8 mouse cellular contexts compared by ENCODE assay signal in the genomic region with DNA sequence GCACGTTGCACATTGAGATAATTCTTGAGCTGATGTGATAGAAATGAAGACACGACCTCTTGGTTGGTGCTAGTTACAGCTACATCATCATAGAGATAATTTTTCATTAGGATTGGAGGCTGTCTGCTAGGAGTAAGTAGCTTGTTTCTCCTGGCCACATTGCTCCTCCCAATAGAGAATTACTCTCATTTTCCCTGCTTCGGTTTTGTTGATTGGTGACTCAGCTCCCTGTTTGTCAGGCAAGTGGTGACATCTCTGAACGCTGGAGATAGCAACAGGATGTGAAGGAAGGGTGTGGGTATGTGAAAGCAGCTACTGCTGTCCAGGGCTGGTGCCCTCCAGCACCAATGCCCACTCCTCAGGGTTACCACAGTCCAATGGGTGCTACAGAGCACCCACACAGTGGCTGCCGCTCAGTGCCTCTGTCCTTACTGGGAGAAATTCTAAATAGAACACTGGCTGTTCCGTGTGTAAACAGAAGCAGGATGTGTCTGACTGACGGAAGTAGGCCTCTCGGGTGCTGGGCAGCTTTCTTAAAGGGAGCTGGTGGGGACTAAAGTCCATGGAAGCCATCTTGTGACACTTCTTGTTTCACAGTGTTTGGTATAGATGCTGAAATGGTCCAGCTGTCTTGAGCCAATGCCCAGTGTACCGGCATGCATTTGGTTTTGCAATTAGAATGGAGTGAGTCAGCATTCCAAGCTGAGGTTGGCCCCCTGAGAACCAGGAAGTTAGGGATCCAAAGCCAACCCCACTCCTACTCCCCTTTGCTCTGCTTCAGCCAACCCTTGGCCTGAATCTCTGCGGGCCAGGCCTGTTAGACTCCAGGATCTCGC. TPM values are rescaled to one million over a fixed set of nuclear protein-coding genes. Genes with fewer than 3 reads are reported as not detected.
A peak's percentile ranks its signal among the peaks of the same experiment; 100 is the strongest.
DNase-seq lines count a peak whose midpoint lies in the region; ATAC-seq and TF ChIP-seq lines count a peak whose summit lies in the region.

No protein-coding gene starts in this region.

- H3K4me1 ChIP-seq in embryonic facial prominence, embryonic 14.5 days (ENCODE audit: control insufficient read depth, insufficient read depth, low read length): peaks cover 29% of the 10 kb centered on the region
- H3K4me1 ChIP-seq in kidney, adult 2 months (ENCODE audit: control insufficient read depth, insufficient read depth, low read length): peaks cover 28% of the 10 kb centered on the region
- peaks cover 74% of the 10 kb centered on the region for H3K4me1 ChIP-seq in liver, embryonic 12.5 days

- H3K27ac ChIP-seq in embryonic facial prominence, embryonic 14.5 days (replicated peaks; ENCODE audit: low read depth, low read length): peak overlapping the region; percentile 89
- H3K27ac ChIP-seq in kidney, adult 2 months (ENCODE audit: insufficient read depth, low read depth, low read length): peak overlapping the region; percentile 77
- peak overlapping the region; percentile 100 for H3K27ac ChIP-seq in liver, embryonic 12.5 days

- no peaks in the 10 kb centered on the region for H3K9me3 ChIP-seq in embryonic facial prominence, embryonic 14.5 days (ENCODE audit: control insufficient read depth, low read length)
- no peaks in the 10 kb centered on the region for H3K9me3 ChIP-seq in liver, embryonic 12.5 days (replicated peaks)

- H3K27me3 ChIP-seq in embryonic facial prominence, embryonic 14.5 days (replicated peaks; ENCODE audit: control insufficient read depth, insufficient read depth, low read length): no peaks in the 10 kb centered on the region
- H3K27me3 ChIP-seq in kidney, adult 2 months (replicated peaks; ENCODE audit: control insufficient read depth, insufficient read depth, low read length): no peaks in the 10 kb centered on the region
- no peaks in the 10 kb centered on the region for H3K27me3 ChIP-seq in liver, embryonic 12.5 days (replicated peaks)

- peak; percentile 14; the same call in 1 of the 2 replicates for ATAC-seq in embryonic facial prominence, embryonic 14.5 days (ENCODE audit: low read depth)
- peak; percentile 81 for ATAC-seq in liver, embryonic 12.5 days
- ATAC-seq in monocyte, adult 5-6 weeks (replicated peaks; ENCODE audit: insufficient number of reproducible peaks, low FRiP score, low TSS enrichment, poor library complexity, severe bottlenecking): peak; percentile 87

- peak overlapping the region; percentile 6; the same call in 1 of the 2 replicates for H3K4me3 ChIP-seq in embryonic facial prominence, embryonic 14.5 days (ENCODE audit: low read depth, low read length)
- no peak overlapping the region for H3K4me3 ChIP-seq in kidney, adult 2 months (ENCODE audit: insufficient read depth, low read depth, low read length)
- H3K4me3 ChIP-seq in liver, embryonic 12.5 days: peak overlapping the region; percentile 49

- H3K4me2 ChIP-seq in embryonic facial prominence, embryonic 14.5 days (ENCODE audit: low read depth, low read length): peak overlapping the region; percentile 35
- H3K4me2 ChIP-seq in liver, embryonic 12.5 days: peak overlapping the region; percentile 89

- H3K36me3 ChIP-seq in embryonic facial prominence, embryonic 14.5 days (ENCODE audit: control insufficient read depth, insufficient read depth, low read length): no peaks in the 10 kb centered on the region; the same call in 1 of the 2 replicates
- no peaks in the 10 kb centered on the region for H3K36me3 ChIP-seq in kidney, adult 2 months (ENCODE audit: control insufficient read depth, insufficient read depth, low read length)
- peaks cover 50% of the 10 kb centered on the region for H3K36me3 ChIP-seq in liver, embryonic 12.5 days

- peak; percentile 55 to 88 for DNase-seq in urinary bladder, adult 18-20 months (ENCODE audit: low spot score in 2 of 2)
- no peak for DNase-seq in urinary bladder, postnatal 10 days (ENCODE audit: low spot score)
- peak; percentile 62 for DNase-seq in embryonic facial prominence, embryonic 14.5 days (ENCODE audit: low spot score)
- peak; percentile 89 for DNase-seq in heart, adult 9 months (ENCODE audit: low spot score in 2 of 2)
- DNase-seq in kidney, adult 2 months: peak; percentile 78
- peak; percentile 36 to 65 for DNase-seq in thymus, adult 18-20 months

- 51% methylated on average over 11 of the region's 11 CpGs for WGBS in embryonic facial prominence, embryonic 14.5 days
- WGBS in kidney, adult 2 months: 32% methylated on average over 11 of the region's 11 CpGs
- 11% methylated on average over 11 of the region's 11 CpGs for WGBS in liver, embryonic 12.5 days (ENCODE audit: insufficient replicate concordance)

- TF ChIP-seq CTCF in kidney, adult 2 months (conservative IDR thresholded peaks at IDR 0.05; ENCODE audit: insufficient read depth, insufficient read length, low read depth, low read length): no peak

- TF ChIP-seq POLR2A in kidney, adult 2 months (IDR thresholded peaks at IDR 0.05; ENCODE audit: low read depth, low read length): no peak

- peak overlapping the region; percentile 50; the same call in 1 of the 2 replicates for H3K9ac ChIP-seq in embryonic facial prominence, embryonic 14.5 days (ENCODE audit: low read depth, low read length)
- H3K9ac ChIP-seq in liver, embryonic 12.5 days: peak overlapping the region; percentile 75

RNA-seq across cellular contexts. Expression of a gene that starts 5.0 kb away (rescaled TPM):
- 12.1 and 13.3 TPM in 2 replicates for polyA plus RNA-seq in embryonic facial prominence, embryonic 14.5 days (2014; fragmentation: Nextera tagmentation; extraction: Ambion mirVana)
- polyA plus RNA-seq in kidney, adult 2 months (2012; rRNA removed): 23.9 and 25.9 TPM in 2 replicates
- polyA plus RNA-seq in liver, embryonic 12.5 days (2016; fragmentation: Nextera tagmentation; extraction: Ambion mirVana): 14.5 and 17.6 TPM in 2 replicates
- 20.4 to 63.1 TPM (median 27.4 TPM) in 3 replicates for total RNA-seq in monocyte, adult 5-6 weeks (2017)

RNA-seq across cellular contexts. Expression of a gene that starts 18.1 kb away (rescaled TPM):
- polyA plus RNA-seq in embryonic facial prominence, embryonic 14.5 days (2014; fragmentation: Nextera tagmentation; extraction: Ambion mirVana): 232 and 287 TPM in 2 replicates
- 23.0 and 29.2 TPM in 2 replicates for polyA plus RNA-seq in kidney, adult 2 months (2012; rRNA removed)
- polyA plus RNA-seq in liver, embryonic 12.5 days (2016; fragmentation: Nextera tagmentation; extraction: Ambion mirVana): 182 and 187 TPM in 2 replicates
- total RNA-seq in monocyte, adult 5-6 weeks (2017): 108 to 150 TPM (median 134 TPM) in 3 replicates

RNA-seq across cellular contexts. Expression of a gene that starts 46.8 kb away (rescaled TPM):
- polyA plus RNA-seq in embryonic facial prominence, embryonic 14.5 days (2014; fragmentation: Nextera tagmentation; extraction: Ambion mirVana): 49.5 and 54.5 TPM in 2 replicates
- 112 and 125 TPM in 2 replicates for polyA plus RNA-seq in kidney, adult 2 months (2012; rRNA removed)
- 43.9 and 48.0 TPM in 2 replicates for polyA plus RNA-seq in liver, embryonic 12.5 days (2016; fragmentation: Nextera tagmentation; extraction: Ambion mirVana)
- 16.1 to 32.9 TPM (median 21.0 TPM) in 3 replicates for total RNA-seq in monocyte, adult 5-6 weeks (2017)

Comparison
In these comparisons a context has a peak if more than half of its experiments do, and no peak if none do; other contexts are left out.
1. ATAC-seq: peak in every context shown above with its lines; median percentile 87 in monocyte, adult 5-6 weeks; 81 in liver, embryonic 12.5 days; 14 in embryonic facial prominence, embryonic 14.5 days.